Mouse (Mus musculus) liver, embryonic 14.5 days (tissue): ENCODE data around the gene Zdhhc18. TPM values are rescaled to one million over a fixed set of nuclear protein-coding genes. Genes with fewer than 3 reads are reported as not detected.

Experiments used
- ATAC-seq: fragments of 200-750 bp; cut with Nextera tagmentation; 2 replicates; pipeline ENCODE4 v1.8.0; 2017; ENCODE audit warnings: moderate number of reproducible peaks, mild to moderate bottlenecking, moderate library complexity; ENCODE audit not compliant: insufficient read depth
- DNase-seq, 3 experiments: peaks; one replicate each; pipeline ENCODE4 v3.0.0-alpha.2; 2012 to 2013; ENCODE audit warnings: low read depth in 3 of 3, low spot score in 3 of 3
- H3K27ac ChIP-seq: fragments of 300-500 bp; sonication (generic); 2 replicates; pipeline ENCODE4 v1.5.1; 2014; ENCODE audit warnings: moderate library complexity, mild to moderate bottlenecking, control low read depth, inconsistent platforms
- H3K27me3 ChIP-seq: fragments of 300-500 bp; sonication (generic); 2 replicates; pipeline ENCODE4 v1.6.1; 2014; ENCODE audit warnings: mild to moderate bottlenecking, low read length, moderate library complexity; ENCODE audit not compliant: control insufficient read depth, insufficient read depth
- H3K36me3 ChIP-seq: fragments of 300-500 bp; sonication (generic); replicated peaks from 2 replicates; pipeline ENCODE4 v1.6.1; 2014; ENCODE audit warnings: low read depth; ENCODE audit not compliant: control insufficient read depth, insufficient read depth
- H3K4me1 ChIP-seq, 2 experiments: fragments of 200-500 bp in 1 of 2; fragments of 300-500 bp in 1 of 2; sonication (generic) in 1 of 2; replicated peaks; 2 replicates each; pipeline ENCODE4 v1.6.1; 2012 to 2014; ENCODE audit warnings: antibody characterized with exemption in 1 of 2, inconsistent platforms in 1 of 2, low read length in 1 of 2; ENCODE audit not compliant: control insufficient read depth in 2 of 2, insufficient read depth in 2 of 2
- H3K4me2 ChIP-seq: fragments of 300-500 bp; sonication (generic); 2 replicates; pipeline ENCODE4 v1.6.1; 2014; ENCODE audit warnings: low read depth, mild to moderate bottlenecking, control low read depth, moderate library complexity
- H3K4me3 ChIP-seq, 2 experiments: fragments of 200-500 bp in 1 of 2; fragments of 300-500 bp in 1 of 2; sonication (generic) in 1 of 2; 2 replicates each; pipeline ENCODE4 v1.5.1; 2012 to 2014; ENCODE audit warnings: low read depth in 2 of 2, low read length in 2 of 2, mild to moderate bottlenecking in 2 of 2, control low read depth in 1 of 2, inconsistent platforms in 1 of 2, moderate library complexity in 1 of 2; ENCODE audit not compliant: insufficient read depth in 1 of 2
- H3K9ac ChIP-seq: fragments of 300-500 bp; sonication (generic); replicated peaks from 2 replicates; pipeline ENCODE4 v1.6.1; 2014; ENCODE audit warnings: mild to moderate bottlenecking, control low read depth, moderate library complexity
- H3K9me3 ChIP-seq: fragments of 300-500 bp; sonication (generic); 2 replicates; pipeline ENCODE4 v1.6.1; 2016; ENCODE audit warnings: low read length, mixed read lengths; ENCODE audit not compliant: control insufficient read depth
- CTCF ChIP-seq: IDR thresholded peaks from 2 replicates; pipeline ENCODE4 v1.5.1; 2016; ENCODE audit warnings: antibody characterized with exemption, low read depth, control low read depth
- EP300 ChIP-seq: IDR thresholded peaks from 2 replicates; pipeline ENCODE4 v1.6.1; 2016; ENCODE audit warnings: antibody characterized with exemption, low read depth
- WGBS: fragments of 180-500 bp; shearing (Covaris S2); extraction: QIAGEN DNeasy Blood & Tissue Kit; methylation state at CpG from one replicate; pipeline ENCODE4 v1.1.7; 2014; ENCODE audit not compliant: insufficient replicate concordance; 5-methylcytosine and 5-hydroxymethylcytosine counted together
- polyA plus RNA-seq, 2 experiments: library from polyadenylated mRNA; depleted of rRNA in 1 of 2; stranded (reverse) in 1 of 2; unstranded in 1 of 2; fragments of >200 nt; fragmentation: Nextera tagmentation in 1 of 2; extraction: Ambion mirVana in 1 of 2; gene quantifications; 2 replicates each; pipeline versions ENCODE4 v1.2.1 to v1.2.3; 2012 to 2014

Zdhhc18 gene
- polyA plus RNA-seq, 2 experiments, result 0.90 to 3.9 TPM

DNA sequence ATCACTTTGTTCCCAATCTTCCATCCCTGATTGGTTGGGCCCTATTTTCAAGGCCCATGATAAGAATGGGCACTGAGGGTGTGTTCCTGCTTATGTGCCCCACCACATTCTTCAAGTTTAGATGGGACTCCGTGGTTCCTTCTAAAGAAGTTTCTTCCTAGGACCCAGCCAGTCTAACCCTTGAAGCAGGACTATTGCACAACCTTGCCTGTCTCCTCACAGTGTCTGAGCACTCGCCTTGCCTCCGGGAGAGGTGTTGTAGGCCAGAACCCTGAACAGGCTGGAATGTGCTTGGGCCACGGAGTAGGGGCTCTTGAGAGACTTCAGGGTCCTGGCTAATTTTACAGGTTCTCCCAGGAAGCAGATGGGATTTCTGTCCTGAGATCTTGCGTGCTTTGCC is 46.9 kb downstream of the Zdhhc18 start:
- Histone ChIP-seq H3K9ac (no peak overlapping the region), H3K4me2 (no peak overlapping the region), H3K36me3 (no peaks in the 10 kb centered on the region), H3K9me3 (no peaks in the 10 kb centered on the region), H3K27ac (no peak overlapping the region), H3K27me3 (peaks cover 30% of the 10 kb centered on the region), H3K4me3 (no peak overlapping the region), H3K4me1 (peaks cover 9 to 10% of the 10 kb centered on the region in 2 experiments)
- ATAC-seq, result no peak
- TF ChIP-seq EP300, result no peak
- no peak for TF ChIP-seq CTCF
- DNase-seq, result no peak
- WGBS, result 72% methylated on average over 5 of the region's 5 CpGs

- H3K36me3 ChIP-seq, result no peaks in the 10 kb centered on the region
- peaks cover 9 to 10% of the 10 kb centered on the region in 2 experiments for H3K4me1 ChIP-seq
- ATAC-seq (no peak), DNase-seq (peak in 1 of 3 experiments; percentile 20)
- H3K9me3 ChIP-seq, result no peaks in the 10 kb centered on the region
- H3K4me3 ChIP-seq, result peak within 1 kb of the TSS; percentile 24 to 25; a peak in 1 of 4 replicates
- TF ChIP-seq CTCF (peak; percentile 82), EP300 (no peak)
- H3K27me3 ChIP-seq, result peaks cover 30% of the 10 kb centered on the region
- H3K9ac ChIP-seq, result no peak within 1 kb of the TSS
- 3% methylated on average over 16 of the region's 16 CpGs for WGBS
- no peak within 1 kb of the TSS for H3K27ac ChIP-seq
- H3K4me2 ChIP-seq, result peak within 1 kb of the TSS; percentile 30
Observed at GRCm38 (mm10) chr4:133601721-133602218, 48.2 kb downstream of the Zdhhc18 start, which contains the start of gene Sfn. Gene Sfn, minus strand, starts transcription at chr4:133602168.

- Histone ChIP-seq H3K9me3 (no peaks in the 10 kb centered on the region), H3K9ac (no peak overlapping the region), H3K4me2 (peak overlapping the region; percentile 74), H3K27me3 (peaks cover 30% of the 10 kb centered on the region), H3K4me3 (peak overlapping the region in 1 of 2 experiments; percentile 54; a peak in 2 of 4 replicates), H3K27ac (no peak overlapping the region), H3K36me3 (no peaks in the 10 kb centered on the region), H3K4me1 (peaks cover 9 to 10% of the 10 kb centered on the region in 2 experiments)
- ATAC-seq (no peak), DNase-seq (no peak)
- TF ChIP-seq EP300 (no peak), CTCF (no peak)
- 11% methylated on average over 9 of the region's 9 CpGs for WGBS
Observed at GRCm38 (mm10) chr4:133600306-133600705, 49.6 kb downstream of the Zdhhc18 start.

- Histone ChIP-seq H3K4me3 (peak overlapping the region; percentile 33 to 54), H3K4me2 (peak overlapping the region; percentile 74), H3K27me3 (peaks cover 30% of the 10 kb centered on the region), H3K27ac (no peak overlapping the region), H3K9ac (peak overlapping the region; percentile 18; the same call in 1 of the 2 replicates), H3K9me3 (no peaks in the 10 kb centered on the region), H3K36me3 (no peaks in the 10 kb centered on the region), H3K4me1 (peaks cover 10 to 11% of the 10 kb centered on the region in 2 experiments)
- peak; percentile 69 to 83 (median 71) for DNase-seq
- peak; percentile 97 for ATAC-seq
- under 1% methylated on average over 48 of the region's 50 CpGs for WGBS
- TF ChIP-seq CTCF (no peak), EP300 (no peak)
Observed at GRCm38 (mm10) chr4:133599571-133600073, 50.3 kb downstream of the Zdhhc18 start.

- Histone ChIP-seq H3K4me1 (peaks cover 10 to 11% of the 10 kb centered on the region in 2 experiments), H3K9me3 (no peaks in the 10 kb centered on the region), H3K9ac (peak overlapping the region; percentile 18; the same call in 1 of the 2 replicates), H3K27ac (no peak overlapping the region), H3K27me3 (peaks cover 30% of the 10 kb centered on the region), H3K4me2 (peak overlapping the region; percentile 74), H3K36me3 (no peaks in the 10 kb centered on the region), H3K4me3 (peak overlapping the region; percentile 33 to 54)
- no peak for TF ChIP-seq CTCF
- 8% methylated on average over 7 of the region's 7 CpGs for WGBS
- no peak for DNase-seq
- no peak; the same call in 1 of the 2 replicates for ATAC-seq
Observed at GRCm38 (mm10) chr4:133599116-133599515, 50.8 kb downstream of the Zdhhc18 start.
